Mouse (Mus musculus) brown adipose tissue, adult 24 weeks (tissue): ENCODE results near the gene Cpeb4. TPM values are rescaled to one million over a fixed set of nuclear protein-coding genes. Genes with fewer than 3 reads are reported as not detected.
"Not testable (repeated sequence)": the region's sequence is repeated elsewhere in the genome, so short reads cannot be mapped to it uniquely, and the experiment has no call there.

ENCODE experiments used
- H3K27ac ChIP-seq: fragments of 200-500 bp; replicated peaks from 2 replicates; pipeline ENCODE4 v1.5.1; 2012; ENCODE audit warnings: low read depth, mild to moderate bottlenecking, low read length
- H3K4me1 ChIP-seq: fragments of 200-500 bp; 2 replicates; pipeline ENCODE4 v1.6.1; 2012; ENCODE audit warnings: low read length, mixed read lengths; ENCODE audit not compliant: control insufficient read depth, insufficient read depth, insufficient read length
- H3K4me3 ChIP-seq: fragments of 200-500 bp; 2 replicates; pipeline ENCODE4 v1.5.1; 2012; ENCODE audit warnings: low read depth, mild to moderate bottlenecking, low read length, moderate library complexity; ENCODE audit not compliant: insufficient read depth
- polyA plus RNA-seq: library from polyadenylated mRNA; stranded (reverse); fragments of >200 nt; gene quantifications from 2 replicates; pipeline ENCODE4 v1.2.4, GENCODE M21; 2012; ENCODE audit not compliant: missing spikeins, insufficient read depth, insufficient read length

Gene Cpeb4
- polyA plus RNA-seq, 1 experiment, result 16.5 TPM

- H3K4me3 ChIP-seq, result no peak overlapping the region
- no peak overlapping the region for H3K27ac ChIP-seq
Measured at GRCm38 (mm10) chr11:31960071-31960470, 88.1 kb downstream of the Cpeb4 start.

GRCm38 (mm10) chr11:31963993-31964392 lies 92.0 kb downstream of the Cpeb4 start:
- Histone ChIP-seq H3K27ac (no peak overlapping the region), H3K4me1 (no peaks in the 10 kb centered on the region), H3K4me3 (no peak overlapping the region)

More at GRCm38 (mm10) chr11:31960071-31960470, 88.1 kb downstream of the Cpeb4 start:
- H3K4me1 ChIP-seq, result no peaks in the 10 kb centered on the region

GRCm38 (mm10) chr11:31965256-31966134 lies 93.5 kb downstream of the Cpeb4 start, which contains the start of gene 4930524B15Rik:
TSS of gene 4930524B15Rik (plus strand) at chr11:31965592.
- H3K27ac ChIP-seq, result no peak within 1 kb of the TSS
- H3K4me1 ChIP-seq, result no peaks in the 10 kb centered on the region
- no peak within 1 kb of the TSS for H3K4me3 ChIP-seq

GRCm38 (mm10) chr11:31974132-31974531 lies 102.1 kb downstream of the Cpeb4 start:
- Histone ChIP-seq H3K27ac (no peak overlapping the region), H3K4me3 (no peak overlapping the region), H3K4me1 (no peaks in the 10 kb centered on the region)

- H3K4me1 ChIP-seq, result no peaks in the 10 kb centered on the region
- no peak overlapping the region for H3K4me3 ChIP-seq
- no peak overlapping the region for H3K27ac ChIP-seq
Measured at GRCm38 (mm10) chr11:31974826-31975225, 102.8 kb downstream of the Cpeb4 start.

GRCm38 (mm10) chr11:31975678-31976077 lies 103.7 kb downstream of the Cpeb4 start:
- Histone ChIP-seq H3K27ac (no peak overlapping the region), H3K4me1 (no peaks in the 10 kb centered on the region), H3K4me3 (no peak overlapping the region)

GRCm38 (mm10) chr11:31976137-31976536 lies 104.1 kb downstream of the Cpeb4 start:
- Histone ChIP-seq H3K4me3 (no peak overlapping the region), H3K27ac (no peak overlapping the region), H3K4me1 (no peaks in the 10 kb centered on the region)

- H3K27ac ChIP-seq, H3K4me3 ChIP-seq, H3K4me1 ChIP-seq: not testable (repeated sequence)
Measured at GRCm38 (mm10) chr11:31980089-31980488, 108.1 kb downstream of the Cpeb4 start.

- Histone ChIP-seq H3K4me3 (no peak overlapping the region), H3K27ac (no peak overlapping the region), H3K4me1 (no peaks in the 10 kb centered on the region)
Measured at GRCm38 (mm10) chr11:31981830-31982229, 109.8 kb downstream of the Cpeb4 start.

- H3K27ac ChIP-seq, H3K4me1 ChIP-seq, H3K4me3 ChIP-seq: not testable (repeated sequence)
Measured at GRCm38 (mm10) chr11:31982247-31982943, 110.4 kb downstream of the Cpeb4 start.

GRCm38 (mm10) chr11:31983249-31983648 lies 111.2 kb downstream of the Cpeb4 start:
- Histone ChIP-seq H3K27ac (no peak overlapping the region), H3K4me1 (no peaks in the 10 kb centered on the region), H3K4me3 (no peak overlapping the region)

- no peak overlapping the region for H3K4me3 ChIP-seq
- H3K27ac ChIP-seq, result no peak overlapping the region
- H3K4me1 ChIP-seq, result no peaks in the 10 kb centered on the region
Measured at GRCm38 (mm10) chr11:31984786-31985185, 112.8 kb downstream of the Cpeb4 start.

Other genes with a start within 250 kb of the Cpeb4 start
- 39.1 and 45.5 TPM in 2 replicates for gene Bod1, start 200.3 kb upstream of the Cpeb4 start, polyA plus RNA-seq
- not detected in 2 replicates for gene 4930524B15Rik, start 93.4 kb downstream of the Cpeb4 start, polyA plus RNA-seq
- not detected in 2 replicates for gene Nsg2, start 128.3 kb downstream of the Cpeb4 start, polyA plus RNA-seq